Mouse (Mus musculus): ENCODE results near the gene Fgfr2. TPM values are rescaled to one million over a fixed set of nuclear protein-coding genes. Genes with fewer than 3 reads are reported as not detected.

The Fgfr2 gene
- polyA plus RNA-seq, 1 experiment from 2014 or later, result 34.1 TPM

DNA sequence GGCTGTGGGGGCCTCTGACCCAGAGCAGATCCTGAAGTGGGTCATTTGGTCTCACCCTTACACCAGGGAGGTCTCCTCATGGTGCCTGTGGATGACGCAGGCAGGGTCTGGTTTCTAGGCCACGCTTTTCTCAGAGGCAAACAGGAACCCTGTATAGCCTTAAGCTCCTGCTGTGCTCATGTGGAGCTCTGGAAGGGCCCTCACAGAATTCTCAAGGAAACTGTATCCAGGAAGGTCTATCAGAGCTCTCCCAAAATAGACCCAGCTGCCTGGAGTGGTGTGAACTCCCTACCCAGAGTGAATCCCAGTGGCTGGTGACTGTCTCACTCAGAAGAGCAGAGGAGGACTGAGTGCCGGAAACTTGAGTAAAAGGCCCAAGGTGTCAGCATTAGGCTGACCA lies 468.7 kb downstream of the Fgfr2 start:
- ATAC-seq (ENCODE audit: insufficient number of reproducible peaks, low FRiP score), result no peak
- Histone ChIP-seq H3K36me3 (no peaks in the 10 kb centered on the region), H3K4me1 (replicated peaks) (peaks cover 35% of the 10 kb centered on the region), H3K27ac (ENCODE audit: poor library complexity, severe bottlenecking) (peak overlapping the region; percentile 24), H3K4me3 (no peak overlapping the region), H3K4me2 (no peak overlapping the region), H3K9me3 (replicated peaks) (no peaks in the 10 kb centered on the region), H3K27me3 (replicated peaks) (no peaks in the 10 kb centered on the region), H3K9ac (peak overlapping the region; percentile 52)
- WGBS, result 54% methylated on average over 3 of the region's 3 CpGs

GRCm38 (mm10) chr7:132646514-132646913 lies 476.6 kb downstream of the Fgfr2 start:
- ATAC-seq (ENCODE audit: insufficient number of reproducible peaks, low FRiP score), result no peak
- no peaks in the 10 kb centered on the region for H3K4me1 ChIP-seq (replicated peaks)
- H3K4me3 ChIP-seq, result no peak overlapping the region
- H3K36me3 ChIP-seq, result 0 out of 2 replicates have a peak, but pooled peaks cover 8% of the 10 kb centered on the region
- no peaks in the 10 kb centered on the region for H3K27me3 ChIP-seq (replicated peaks)
- no peaks in the 10 kb centered on the region for H3K9me3 ChIP-seq (replicated peaks)
- no peak overlapping the region for H3K4me2 ChIP-seq
- WGBS, result 81% methylated on average over 1 of the region's 1 CpGs
- H3K27ac ChIP-seq (ENCODE audit: poor library complexity, severe bottlenecking), result no peak overlapping the region
- H3K9ac ChIP-seq, result no peak overlapping the region

DNA sequence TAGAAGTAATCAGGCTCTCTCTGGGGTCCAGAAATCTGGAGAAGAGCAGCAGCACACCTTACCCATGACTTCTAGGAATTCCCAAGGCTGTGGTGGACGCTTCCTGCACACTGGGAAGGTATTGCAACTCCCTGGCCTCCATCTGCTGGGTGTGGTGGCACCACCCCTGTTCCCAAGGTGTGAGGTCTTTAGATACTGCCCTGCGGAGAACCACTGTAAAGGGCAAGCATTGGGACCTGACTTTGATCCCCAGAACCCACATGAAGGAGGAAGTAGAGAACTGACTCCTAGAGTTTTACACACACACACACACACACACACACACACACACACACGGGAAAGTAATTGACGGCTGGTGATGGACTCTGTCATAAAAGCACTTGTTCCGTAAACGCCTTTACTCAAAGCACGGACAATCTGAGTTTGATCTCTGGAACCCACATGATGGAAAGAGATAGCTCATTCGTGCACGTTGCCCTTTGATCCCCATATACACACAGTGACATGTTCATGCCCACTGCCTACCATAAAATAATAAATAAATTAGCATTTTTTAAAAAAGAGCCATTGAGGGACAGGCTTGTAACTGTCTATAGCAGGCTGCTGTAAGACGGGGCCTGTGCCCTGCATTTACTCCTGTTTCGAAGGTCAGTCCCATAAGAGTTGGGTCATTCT lies 478.4 kb downstream of the Fgfr2 start:
- Histone ChIP-seq H3K27ac (ENCODE audit: poor library complexity, severe bottlenecking) (no peak overlapping the region), H3K36me3 (0 out of 2 replicates have a peak, but pooled peaks cover 8% of the 10 kb centered on the region), H3K4me2 (no peak overlapping the region), H3K4me3 (no peak overlapping the region), H3K9ac (no peak overlapping the region), H3K27me3 (replicated peaks) (no peaks in the 10 kb centered on the region), H3K4me1 (replicated peaks) (no peaks in the 10 kb centered on the region), H3K9me3 (replicated peaks) (no peaks in the 10 kb centered on the region)
- no peak for ATAC-seq (ENCODE audit: insufficient number of reproducible peaks, low FRiP score)
- 86% methylated on average over 11 of the region's 11 CpGs for WGBS

DNA sequence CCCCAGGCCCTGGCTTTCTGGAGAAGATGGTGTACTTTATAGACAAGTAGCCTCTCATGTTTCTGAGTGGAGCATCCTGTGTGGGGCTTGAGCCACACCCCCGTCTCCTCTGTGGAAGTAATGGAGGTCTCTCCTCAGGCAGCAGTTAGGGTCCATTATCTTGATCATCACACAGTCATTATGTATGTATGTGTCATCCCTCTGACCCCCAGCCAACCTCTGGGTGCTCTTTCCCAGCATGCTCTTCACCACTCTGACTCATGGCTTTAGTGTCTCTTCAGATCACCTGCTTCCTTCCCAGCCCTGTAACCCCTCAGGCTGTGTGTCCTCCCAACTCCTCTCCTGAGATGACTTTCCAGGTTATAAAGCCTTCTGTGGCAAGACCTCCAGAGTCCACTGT lies 481.5 kb downstream of the Fgfr2 start:
- no peak for ATAC-seq (ENCODE audit: insufficient number of reproducible peaks, low FRiP score)
- no peak overlapping the region for H3K9ac ChIP-seq
- no peak overlapping the region for H3K4me3 ChIP-seq
- H3K27ac ChIP-seq (ENCODE audit: poor library complexity, severe bottlenecking), result no peak overlapping the region
- H3K36me3 ChIP-seq, result 0 out of 2 replicates have a peak, but pooled peaks cover 8% of the 10 kb centered on the region
- no peak overlapping the region for H3K4me2 ChIP-seq
- H3K27me3 ChIP-seq (replicated peaks), result no peaks in the 10 kb centered on the region
- H3K9me3 ChIP-seq (replicated peaks), result no peaks in the 10 kb centered on the region
- WGBS, result 79% methylated on average over 1 of the region's 1 CpGs
- no peaks in the 10 kb centered on the region for H3K4me1 ChIP-seq (replicated peaks)

- Histone ChIP-seq H3K4me2 (no peak overlapping the region), H3K4me3 (no peak overlapping the region), H3K9me3 (replicated peaks) (no peaks in the 10 kb centered on the region), H3K4me1 (replicated peaks) (no peaks in the 10 kb centered on the region), H3K36me3 (0 out of 2 replicates have a peak, but pooled peaks cover 8% of the 10 kb centered on the region), H3K27ac (ENCODE audit: poor library complexity, severe bottlenecking) (no peak overlapping the region), H3K27me3 (replicated peaks) (no peaks in the 10 kb centered on the region), H3K9ac (no peak overlapping the region)
- WGBS, result 49% methylated on average over 9 of the region's 9 CpGs
- ATAC-seq (ENCODE audit: insufficient number of reproducible peaks, low FRiP score), result no peak
Measured at GRCm38 (mm10) chr7:132640946-132641345, 482.2 kb downstream of the Fgfr2 start.

DNA sequence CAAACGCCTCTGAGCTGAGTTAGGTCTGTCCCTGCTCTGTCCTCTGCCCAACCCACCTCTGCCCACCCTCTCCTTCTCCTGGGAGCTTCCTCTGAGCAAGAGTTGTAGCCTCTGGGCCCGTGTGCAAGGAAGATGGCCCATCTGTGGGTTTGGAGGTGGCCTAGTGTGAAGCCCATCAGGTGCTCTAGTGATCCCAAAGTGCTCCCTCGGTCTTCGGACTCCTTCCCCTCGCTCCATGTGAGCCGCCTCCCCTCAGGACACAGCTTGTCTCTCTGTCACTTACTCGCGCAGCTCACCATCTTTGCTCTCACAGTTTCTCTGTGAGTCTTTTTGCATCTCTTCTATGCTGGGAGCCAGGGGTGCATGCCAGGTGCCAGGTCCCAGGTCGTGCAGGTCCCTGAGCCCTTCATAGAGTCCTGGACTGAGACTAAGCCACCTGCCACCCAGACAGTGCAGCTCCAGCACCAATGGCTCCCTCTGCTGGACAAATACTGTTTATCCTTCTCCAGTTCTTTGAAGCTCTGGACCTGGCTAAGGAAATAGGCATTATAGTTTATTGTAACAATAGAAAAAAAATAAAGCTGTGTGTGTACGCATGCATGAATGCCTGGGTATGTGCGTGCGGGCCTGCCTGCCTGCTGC lies 484.6 kb downstream of the Fgfr2 start:
- Histone ChIP-seq H3K36me3 (0 out of 2 replicates have a peak, but pooled peaks cover 4% of the 10 kb centered on the region), H3K4me2 (no peak overlapping the region), H3K9ac (no peak overlapping the region), H3K4me1 (replicated peaks) (no peaks in the 10 kb centered on the region), H3K9me3 (replicated peaks) (no peaks in the 10 kb centered on the region), H3K4me3 (no peak overlapping the region), H3K27ac (ENCODE audit: poor library complexity, severe bottlenecking) (no peak overlapping the region), H3K27me3 (replicated peaks) (no peaks in the 10 kb centered on the region)
- peak; percentile 36; the same call in 1 of the 2 replicates for ATAC-seq (ENCODE audit: insufficient number of reproducible peaks, low FRiP score)
- 60% methylated on average over 12 of the region's 12 CpGs for WGBS

- Histone ChIP-seq H3K27ac (ENCODE audit: poor library complexity, severe bottlenecking) (no peak overlapping the region), H3K9ac (no peak overlapping the region), H3K9me3 (replicated peaks) (no peaks in the 10 kb centered on the region), H3K4me2 (no peak overlapping the region), H3K4me1 (replicated peaks) (no peaks in the 10 kb centered on the region), H3K4me3 (no peak overlapping the region), H3K27me3 (replicated peaks) (no peaks in the 10 kb centered on the region), H3K36me3 (no peaks in the 10 kb centered on the region)
- WGBS, result 56% methylated on average over 12 of the region's 12 CpGs
- no peak for ATAC-seq (ENCODE audit: insufficient number of reproducible peaks, low FRiP score)
Measured at GRCm38 (mm10) chr7:132637292-132637691, 485.9 kb downstream of the Fgfr2 start.

GRCm38 (mm10) chr7:132631313-132631712 lies 491.8 kb downstream of the Fgfr2 start:
- no peak overlapping the region for H3K9ac ChIP-seq
- no peaks in the 10 kb centered on the region for H3K27me3 ChIP-seq (replicated peaks)
- ATAC-seq (ENCODE audit: insufficient number of reproducible peaks, low FRiP score), result no peak
- no peak overlapping the region for H3K27ac ChIP-seq (ENCODE audit: poor library complexity, severe bottlenecking)
- no peaks in the 10 kb centered on the region for H3K9me3 ChIP-seq (replicated peaks)
- H3K4me3 ChIP-seq, result no peak overlapping the region
- no peak overlapping the region for H3K4me2 ChIP-seq
- WGBS, result 77% methylated on average over 11 of the region's 11 CpGs
- H3K36me3 ChIP-seq, result no peaks in the 10 kb centered on the region
- H3K4me1 ChIP-seq (replicated peaks), result peaks cover 9% of the 10 kb centered on the region; the same call in 1 of the 2 replicates

DNA sequence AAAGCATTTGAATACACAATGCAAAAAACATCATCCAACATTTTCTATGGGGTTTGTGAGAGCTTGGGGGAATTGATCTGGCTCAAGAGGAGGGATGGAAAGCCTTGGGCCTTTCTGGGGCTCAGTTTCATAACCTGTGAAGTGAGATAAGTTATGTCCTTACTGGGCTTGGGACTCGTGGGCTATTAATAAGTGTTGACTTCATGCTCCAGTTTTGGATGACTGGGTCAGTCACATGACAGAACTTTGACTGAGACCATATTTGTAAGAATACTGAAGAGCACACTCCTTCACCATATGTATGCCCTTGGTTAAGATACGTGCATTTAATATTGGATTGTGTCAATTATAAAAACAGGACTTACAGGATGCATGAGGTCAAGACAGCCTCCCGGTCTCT lies 495.7 kb downstream of the Fgfr2 start:
- no peak overlapping the region for H3K9ac ChIP-seq
- WGBS, result 56% methylated on average over 3 of the region's 3 CpGs
- 0 out of 2 replicates have a peak, but pooled peaks have one; percentile 35 for ATAC-seq (ENCODE audit: insufficient number of reproducible peaks, low FRiP score)

GRCm38 (mm10) chr7:132626174-132626573 lies 497.0 kb downstream of the Fgfr2 start:
- no peak for ATAC-seq (ENCODE audit: insufficient number of reproducible peaks, low FRiP score)
- Histone ChIP-seq H3K27ac (ENCODE audit: poor library complexity, severe bottlenecking) (no peak overlapping the region), H3K4me2 (no peak overlapping the region), H3K9me3 (replicated peaks) (no peaks in the 10 kb centered on the region), H3K4me1 (replicated peaks) (peaks cover 16% of the 10 kb centered on the region), H3K9ac (no peak overlapping the region), H3K27me3 (replicated peaks) (no peaks in the 10 kb centered on the region), H3K4me3 (no peak overlapping the region), H3K36me3 (no peaks in the 10 kb centered on the region)
- 60% methylated on average over 4 of the region's 4 CpGs for WGBS

More for the DNA sequence above, 495.7 kb downstream of the Fgfr2 start:
- no peak overlapping the region for H3K4me2 ChIP-seq
- H3K27me3 ChIP-seq (replicated peaks), result no peaks in the 10 kb centered on the region
- H3K4me3 ChIP-seq, result no peak overlapping the region
- H3K4me1 ChIP-seq (replicated peaks), result peaks cover 16% of the 10 kb centered on the region
- peak overlapping the region; percentile 67 for H3K27ac ChIP-seq (ENCODE audit: poor library complexity, severe bottlenecking)
- H3K36me3 ChIP-seq, result no peaks in the 10 kb centered on the region
- H3K9me3 ChIP-seq (replicated peaks), result no peaks in the 10 kb centered on the region

DNA sequence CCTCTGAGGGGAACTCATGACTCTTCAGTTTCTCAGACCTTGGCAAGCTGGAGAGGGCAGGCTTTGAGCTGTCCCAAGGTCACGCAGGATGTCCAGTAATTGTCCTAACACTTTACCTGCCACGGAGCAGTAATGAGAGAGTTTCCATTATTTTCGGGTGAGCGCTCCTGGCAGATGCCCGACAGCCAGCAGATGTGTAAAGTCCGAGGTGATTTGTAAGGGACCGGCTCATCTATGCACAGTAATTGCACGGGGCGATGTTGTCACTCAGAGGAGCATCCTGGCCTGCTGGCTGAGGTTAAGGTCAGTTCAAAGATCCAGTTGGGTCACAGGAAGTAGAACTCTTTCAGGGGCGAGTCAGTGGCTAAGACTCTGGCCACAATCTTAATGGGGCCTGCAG lies 499.0 kb downstream of the Fgfr2 start:
- Histone ChIP-seq H3K4me3 (no peak overlapping the region), H3K9ac (0 out of 2 replicates have a peak overlapping the region, but pooled peaks have one; percentile 4), H3K27ac (ENCODE audit: poor library complexity, severe bottlenecking) (no peak overlapping the region), H3K36me3 (no peaks in the 10 kb centered on the region), H3K27me3 (replicated peaks) (no peaks in the 10 kb centered on the region), H3K4me2 (no peak overlapping the region), H3K9me3 (replicated peaks) (no peaks in the 10 kb centered on the region), H3K4me1 (replicated peaks) (peaks cover 16% of the 10 kb centered on the region)
- WGBS, result 73% methylated on average over 10 of the region's 10 CpGs
- ATAC-seq (ENCODE audit: insufficient number of reproducible peaks, low FRiP score), result no peak
